Mouse (Mus musculus): ENCODE measurements around the gene Dnah6. TPM values are rescaled to one million over a fixed set of nuclear protein-coding genes. Genes with fewer than 3 reads are reported as not detected.
A peak's percentile ranks its signal among the peaks of the same experiment; 100 is the strongest.

The Dnah6 gene
- total RNA-seq (2021): under 1 TPM; 0.41 to 0.58 TPM
- long read RNA-seq, experiment 1: 0 reads
- long read RNA-seq, experiment 2: 0 reads

GRCm38 (mm10) chr6:73221189-73221957 lies at the start of gene Dnah6:
Gene Dnah6, minus strand, starts transcription at chr6:73221651.
- H3K27ac ChIP-seq: peak within 1 kb of the TSS; percentile 60

DNA sequence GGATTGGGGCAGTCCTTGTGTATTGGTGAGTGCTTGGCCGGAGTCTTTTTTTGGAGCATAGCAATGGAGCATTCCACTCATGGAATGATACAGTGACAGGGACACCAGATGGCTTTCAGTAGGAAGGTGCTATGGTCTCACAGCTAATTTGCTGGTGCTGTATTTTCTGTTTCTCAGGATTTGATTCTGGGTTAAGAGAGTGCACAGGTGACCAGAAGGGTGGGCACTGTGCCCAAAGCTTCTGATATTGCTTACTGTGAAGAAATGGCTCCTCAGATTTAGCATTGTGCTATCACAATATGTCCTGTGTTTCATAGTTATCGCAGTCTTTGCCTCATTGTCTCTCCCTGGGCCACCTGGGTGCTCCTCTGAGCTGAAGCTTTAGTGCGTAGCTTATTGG lies 47.9 kb upstream of the Dnah6 start:
- H3K27ac ChIP-seq: no peak overlapping the region
- DNase-seq (ENCODE audit: extremely low spot score in 1 of 2, low spot score in 2 of 2): no peak
- intact Hi-C loops (cut with DNase I): no loop called here
- no peak for TF ChIP-seq CTCF (IDR thresholded peaks at IDR 0.05)
- H3K4me3 ChIP-seq: no peak overlapping the region

More at GRCm38 (mm10) chr6:73221189-73221957, at the start of gene Dnah6:
- no peak for TF ChIP-seq CTCF (IDR thresholded peaks at IDR 0.05)
- H3K4me3 ChIP-seq: peak within 1 kb of the TSS; percentile 52
- peak; percentile 85 to 88 for DNase-seq (ENCODE audit: extremely low spot score in 1 of 2, low spot score in 2 of 2)
- intact Hi-C loops (cut with DNase I): no loop called here

- H3K4me3 ChIP-seq: no peak overlapping the region
- H3K27ac ChIP-seq: no peak overlapping the region
- DNase-seq (ENCODE audit: extremely low spot score in 1 of 2, low spot score in 2 of 2): no peak
- intact Hi-C loops (cut with DNase I): no loop called here
- no peak for TF ChIP-seq CTCF (IDR thresholded peaks at IDR 0.05)
Observed at GRCm38 (mm10) chr6:73267738-73268311, 46.4 kb upstream of the Dnah6 start.

GRCm38 (mm10) chr6:73264801-73265200 lies 43.4 kb upstream of the Dnah6 start:
- intact Hi-C loops (cut with DNase I): no loop called here
- TF ChIP-seq CTCF (IDR thresholded peaks at IDR 0.05): no peak
- no peak overlapping the region for H3K27ac ChIP-seq
- H3K4me3 ChIP-seq: no peak overlapping the region
- no peak for DNase-seq (ENCODE audit: extremely low spot score in 1 of 2, low spot score in 2 of 2)

DNA sequence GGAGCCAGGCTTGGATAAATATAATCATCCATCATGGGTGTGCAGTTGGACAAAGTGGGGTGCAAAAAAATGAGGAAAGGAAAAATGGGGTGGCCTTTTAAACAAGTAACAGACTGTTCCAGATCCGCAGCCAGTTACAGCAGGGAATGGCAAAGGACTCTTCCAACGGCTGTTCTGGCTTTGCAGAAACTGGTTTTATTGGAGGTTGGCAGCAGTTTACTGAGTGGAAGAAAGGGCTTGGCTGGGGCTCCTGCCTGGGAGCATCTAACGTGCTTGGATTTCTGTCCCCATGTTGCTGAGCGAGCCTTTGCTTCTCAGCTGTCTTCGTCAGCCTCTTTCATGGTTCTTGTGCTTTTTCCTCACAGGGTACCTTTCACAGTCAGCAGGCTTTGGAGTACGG lies 38.7 kb upstream of the Dnah6 start:
- H3K27ac ChIP-seq: 0 out of 2 replicates have a peak overlapping the region, but pooled peaks have one; percentile 30
- intact Hi-C loops (cut with DNase I): no loop called here
- no peak for TF ChIP-seq CTCF (IDR thresholded peaks at IDR 0.05)
- no peak for DNase-seq (ENCODE audit: extremely low spot score in 1 of 2, low spot score in 2 of 2)
- no peak overlapping the region for H3K4me3 ChIP-seq

GRCm38 (mm10) chr6:73257068-73257467 lies 35.6 kb upstream of the Dnah6 start:
- no peak for DNase-seq (ENCODE audit: extremely low spot score in 1 of 2, low spot score in 2 of 2)
- Histone ChIP-seq H3K4me3 (no peak overlapping the region), H3K27ac (no peak overlapping the region)
- intact Hi-C loops (cut with DNase I): no loop called here
- no peak for TF ChIP-seq CTCF (IDR thresholded peaks at IDR 0.05)

DNA sequence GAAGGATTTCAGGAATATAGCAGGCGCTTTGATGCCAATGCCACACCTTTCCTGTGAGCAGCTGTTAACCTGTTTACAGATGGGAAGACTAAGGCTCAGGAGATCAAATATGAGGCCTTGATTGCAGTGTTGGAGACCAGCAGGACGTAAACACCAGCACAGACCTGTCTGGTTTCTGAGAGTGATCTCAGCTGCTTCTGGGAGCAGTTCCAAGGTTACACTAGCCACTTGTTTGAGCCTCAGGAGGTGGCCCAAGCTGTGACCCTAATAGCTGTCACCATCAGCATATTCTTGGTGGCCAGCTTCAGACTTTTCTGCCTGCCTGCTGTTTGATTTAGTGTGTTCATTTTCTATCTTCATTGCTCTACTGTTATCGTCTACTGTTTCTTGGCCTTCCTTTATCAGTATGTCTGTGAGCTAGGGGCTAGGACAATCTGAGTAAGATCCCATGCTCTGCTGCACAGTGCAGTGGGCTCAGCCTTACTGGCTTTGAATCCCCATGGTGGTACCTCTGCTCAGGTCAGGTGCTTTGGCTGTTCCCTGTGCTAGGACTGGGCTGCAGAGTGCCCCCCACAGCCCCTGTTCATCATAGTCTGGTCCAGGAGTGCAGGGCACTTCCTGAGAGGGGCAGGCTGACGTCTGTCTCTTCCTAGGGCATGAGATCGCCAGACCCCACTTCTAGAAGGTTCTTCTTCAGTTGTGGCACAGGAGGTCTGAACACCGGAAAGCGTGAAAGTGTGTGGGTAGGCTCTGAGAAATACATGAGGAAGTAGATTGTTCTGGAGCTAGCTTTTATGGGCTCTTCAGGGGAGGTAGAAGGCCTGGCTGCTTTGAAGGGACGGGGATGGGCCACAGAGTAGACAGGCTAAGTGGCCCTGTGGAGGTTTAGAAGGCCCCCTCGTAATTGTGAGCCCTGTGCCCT lies 33.1 kb upstream of the Dnah6 start:
- no peak for TF ChIP-seq CTCF (IDR thresholded peaks at IDR 0.05)
- DNase-seq (ENCODE audit: extremely low spot score in 1 of 2, low spot score in 2 of 2): no peak
- Histone ChIP-seq H3K4me3 (no peak overlapping the region), H3K27ac (peak overlapping the region; percentile 3; the same call in 1 of the 2 replicates)
- intact Hi-C loops (cut with DNase I): no loop called here

DNA sequence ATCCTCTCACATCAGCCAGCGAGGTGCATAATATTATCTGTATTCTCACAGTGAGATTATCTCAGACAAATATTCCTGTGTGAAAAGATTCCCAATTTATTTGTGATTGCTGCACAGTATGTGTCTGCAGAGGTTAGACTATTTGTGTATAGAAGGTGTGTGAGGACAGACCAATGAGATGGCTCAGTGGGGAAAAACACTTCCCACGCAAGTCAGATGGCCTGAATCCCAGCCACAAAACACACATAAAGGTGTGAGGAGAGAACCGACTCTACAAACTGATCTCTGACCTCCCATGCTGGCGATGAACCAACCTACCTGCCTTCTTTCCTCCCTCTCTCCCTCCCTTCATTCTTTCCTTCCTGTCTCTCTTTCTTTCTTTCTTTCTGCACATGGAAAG lies 32.1 kb upstream of the Dnah6 start:
- Histone ChIP-seq H3K27ac (no peak overlapping the region), H3K4me3 (no peak overlapping the region)
- DNase-seq (ENCODE audit: extremely low spot score in 1 of 2, low spot score in 2 of 2): no peak
- intact Hi-C loops (cut with DNase I): no loop called here
- no peak for TF ChIP-seq CTCF (IDR thresholded peaks at IDR 0.05)

DNA sequence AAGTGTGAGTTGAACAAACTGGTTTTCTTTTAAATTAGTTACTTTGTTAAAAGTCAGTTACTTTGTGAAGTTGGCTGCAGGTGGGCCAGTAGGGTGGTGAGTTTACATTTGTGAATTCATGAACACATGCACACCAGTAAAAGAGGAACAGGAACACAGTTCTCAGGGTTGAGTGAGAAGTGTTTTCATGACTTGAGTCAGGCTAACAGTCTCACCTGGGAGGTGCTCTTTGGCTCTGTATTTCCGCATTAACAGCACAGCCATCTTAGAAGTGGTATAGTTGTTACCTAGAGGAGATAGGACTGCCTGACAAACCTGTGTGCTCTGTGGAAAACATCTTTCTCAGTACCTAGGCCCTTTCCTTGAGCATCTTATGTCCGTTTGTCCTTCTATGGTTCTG lies 31.6 kb upstream of the Dnah6 start:
- Histone ChIP-seq H3K4me3 (no peak overlapping the region), H3K27ac (no peak overlapping the region)
- intact Hi-C loops (cut with DNase I): no loop called here
- no peak for DNase-seq (ENCODE audit: extremely low spot score in 1 of 2, low spot score in 2 of 2)
- no peak for TF ChIP-seq CTCF (IDR thresholded peaks at IDR 0.05)

DNA sequence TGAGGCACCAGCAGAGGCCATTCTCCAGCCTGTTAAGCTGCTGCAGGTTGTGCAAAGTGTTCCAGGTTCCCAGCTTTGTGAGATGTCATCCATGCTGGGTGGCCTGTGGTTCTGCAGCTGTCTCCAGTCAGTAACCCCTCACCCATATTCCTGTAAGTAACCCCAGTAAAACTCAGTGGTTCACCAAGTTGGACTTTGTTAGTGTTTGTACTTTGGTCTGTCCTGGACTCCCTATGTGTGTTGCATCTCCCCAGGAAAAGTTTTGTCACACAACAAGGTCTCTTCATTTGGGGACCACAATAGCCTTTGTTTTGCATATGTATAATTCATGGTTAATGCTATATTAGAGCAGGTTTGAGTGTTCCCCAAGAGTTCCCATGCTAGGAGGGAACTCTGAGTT lies 30.9 kb upstream of the Dnah6 start:
- intact Hi-C loops (cut with DNase I): no loop called here
- Histone ChIP-seq H3K27ac (no peak overlapping the region), H3K4me3 (no peak overlapping the region)
- DNase-seq (ENCODE audit: extremely low spot score in 1 of 2, low spot score in 2 of 2): no peak
- no peak for TF ChIP-seq CTCF (IDR thresholded peaks at IDR 0.05)

DNA sequence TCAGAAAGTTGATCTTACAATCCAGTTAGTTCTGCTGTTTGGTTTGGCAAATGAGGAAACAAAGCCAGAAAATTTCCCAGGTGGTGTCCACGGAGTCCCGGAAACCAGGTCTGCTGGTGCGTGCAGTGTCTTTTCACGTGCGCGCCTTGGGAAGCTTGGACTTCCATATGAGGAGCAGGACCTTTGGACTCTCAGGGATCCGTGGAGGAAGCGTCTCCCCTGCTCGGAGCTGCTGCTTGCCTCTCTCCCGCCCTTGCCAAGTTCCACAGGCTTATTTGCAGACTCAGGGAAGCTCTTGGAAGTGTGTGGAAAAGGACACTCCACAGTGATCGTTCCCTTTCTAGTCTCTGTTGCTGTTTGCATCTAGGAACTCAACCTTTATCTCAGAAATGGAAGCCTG lies 29.9 kb upstream of the Dnah6 start:
- intact Hi-C loops (cut with DNase I): no loop called here
- H3K27ac ChIP-seq: no peak overlapping the region
- H3K4me3 ChIP-seq: no peak overlapping the region
- no peak for DNase-seq (ENCODE audit: extremely low spot score in 1 of 2, low spot score in 2 of 2)
- no peak for TF ChIP-seq CTCF (IDR thresholded peaks at IDR 0.05)

DNA sequence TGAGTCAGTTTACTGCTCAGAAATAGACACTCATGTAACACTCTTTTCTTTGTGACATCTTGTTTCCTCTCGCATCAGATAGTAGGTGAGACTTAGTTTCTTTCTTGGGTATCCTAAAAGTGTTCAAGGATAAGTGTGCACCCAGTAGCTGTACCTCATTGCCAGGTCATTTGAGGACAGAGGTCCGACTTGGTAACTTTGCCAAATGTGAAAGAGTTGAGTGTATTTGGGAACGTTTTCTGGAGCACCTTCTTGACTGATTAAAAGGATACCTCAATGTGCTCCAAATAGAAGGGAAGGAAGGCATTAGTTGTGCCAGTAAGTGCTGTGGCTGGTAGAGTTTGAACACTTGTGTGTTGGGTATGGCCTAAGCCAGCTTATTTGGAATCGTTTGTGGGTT lies 28.4 kb upstream of the Dnah6 start:
- TF ChIP-seq CTCF (IDR thresholded peaks at IDR 0.05): no peak
- H3K27ac ChIP-seq: no peak overlapping the region
- no peak for DNase-seq (ENCODE audit: extremely low spot score in 1 of 2, low spot score in 2 of 2)
- H3K4me3 ChIP-seq: peak overlapping the region; percentile 98
- intact Hi-C loops (cut with DNase I): no loop called here
